Mouse (Mus musculus) ZHBTc4 (cell line): ENCODE measurements around the gene Gps2.

Experiments
- DNase-seq: peaks from one replicate; pipeline ENCODE4 v3.0.0-alpha.2; 2011; ENCODE audit warnings: low read depth, low spot score

Gps2 gene

DNA sequence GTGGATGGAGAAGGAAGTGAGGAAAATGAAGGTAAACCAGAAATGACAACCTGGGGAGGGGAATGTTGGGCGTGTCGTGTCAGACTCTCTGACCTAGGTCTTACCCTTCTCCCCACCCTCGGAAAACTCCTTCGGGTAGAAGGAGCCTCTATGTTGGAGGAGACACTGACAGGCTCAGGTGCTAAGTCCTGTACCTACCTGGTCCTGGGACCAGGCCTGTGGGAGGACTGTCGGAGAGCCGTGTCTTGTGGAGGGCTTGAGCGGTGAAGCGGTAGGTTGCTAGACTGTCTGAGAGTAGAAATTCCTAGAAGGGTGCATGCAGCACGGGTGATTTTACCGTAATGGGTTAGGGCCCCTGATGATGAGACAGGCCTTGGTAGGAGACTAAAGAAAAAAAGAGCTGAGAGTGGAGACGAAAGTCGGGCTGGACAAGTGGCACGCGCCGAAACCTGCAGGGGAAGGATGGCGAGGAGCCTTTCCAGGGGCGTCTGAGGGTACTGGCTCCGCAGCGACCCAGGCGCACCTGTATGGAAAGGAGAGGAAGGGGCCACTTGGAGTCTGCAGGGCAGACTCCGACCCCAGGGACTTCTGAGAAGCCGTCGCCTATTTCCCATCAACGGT lies 51.1 kb downstream of the Gps2 start, which contains the start of gene Cldn7:
TSS of gene Cldn7 (plus strand) at position 130 of the 621 bp plus-strand sequence.
- DNase-seq: no peak

DNA sequence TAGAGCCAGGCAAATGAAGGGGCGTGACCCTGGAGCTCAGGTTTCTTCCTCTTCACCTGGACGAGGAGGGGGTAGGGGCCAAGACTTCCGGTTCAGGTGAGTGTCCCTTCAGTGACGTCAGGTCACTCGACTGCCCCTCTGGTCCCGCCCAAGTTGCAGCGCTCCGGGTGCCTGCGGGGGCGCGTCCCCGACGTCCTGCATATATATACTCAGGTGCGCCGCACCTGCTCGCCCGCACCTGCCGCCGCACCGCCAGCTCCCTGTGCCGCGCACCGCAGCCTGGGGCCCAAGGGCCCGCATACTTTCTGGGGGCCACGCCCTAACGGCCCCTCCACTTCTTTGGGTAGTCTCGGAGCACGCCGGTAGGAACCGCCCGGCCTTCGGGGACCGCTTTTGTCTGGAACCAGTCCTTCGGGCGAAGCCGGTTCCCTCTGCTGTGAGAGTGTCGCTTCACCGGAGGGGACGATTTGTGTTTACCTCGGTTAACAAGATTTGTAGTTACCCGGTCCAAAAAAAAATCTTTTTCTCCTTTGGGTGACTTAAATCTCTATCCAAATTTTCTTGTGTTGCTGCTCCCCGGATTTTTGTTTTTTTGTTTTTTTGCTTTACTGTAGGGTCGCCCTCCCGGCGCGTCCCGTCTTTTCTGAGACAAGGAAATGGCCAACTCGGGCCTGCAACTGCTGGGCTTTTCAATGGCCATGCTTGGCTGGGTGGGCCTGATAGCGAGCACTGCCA lies 51.8 kb downstream of the Gps2 start:
- peak; percentile 52 for DNase-seq
